Mouse (Mus musculus) urinary bladder, postnatal 4 days (tissue): ENCODE measurements around the gene Tmem176a.
"Not testable (repeated sequence)": the region's sequence is repeated elsewhere in the genome, so short reads cannot be mapped to it uniquely, and the experiment has no call there.

ENCODE experiments used
- DNase-seq, 2 experiments: peaks; one replicate each; pipeline ENCODE4 v3.0.0; 2021 to 2022; ENCODE audit warnings: low spot score in 2 of 2

Gene Tmem176a

DNA sequence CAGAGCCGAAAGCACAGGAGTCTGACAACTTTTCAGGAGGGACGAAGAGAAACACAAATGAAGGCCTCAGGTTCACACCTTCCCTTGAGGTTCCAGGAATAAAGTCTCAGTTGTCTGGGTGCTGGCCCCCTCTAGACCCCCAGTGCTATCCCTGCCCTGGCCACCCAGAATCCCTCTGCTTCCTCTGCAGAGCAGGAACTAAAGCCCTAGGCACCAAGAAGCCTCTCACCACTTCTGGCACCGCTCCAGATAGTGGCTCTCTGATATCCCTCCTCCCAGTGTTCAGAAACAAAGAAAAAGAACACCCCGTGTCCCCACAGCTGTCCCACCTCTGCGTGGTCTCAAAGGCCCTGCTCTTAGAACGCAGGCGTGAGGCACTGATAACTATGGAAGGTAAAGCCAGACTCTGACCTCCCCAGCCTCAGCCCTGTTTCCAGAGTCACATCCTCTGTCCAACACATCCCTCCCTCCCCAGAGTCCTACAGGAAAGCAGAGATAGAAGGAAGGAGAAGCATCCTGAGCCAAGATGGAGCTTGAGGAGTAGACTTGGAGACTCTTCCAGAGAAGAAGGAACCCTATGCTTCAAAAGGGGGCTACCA, at the start of gene Tmem176a:
Gene Tmem176a, plus strand, starts transcription at position 549 of the 599 bp plus-strand sequence.
- peak in 1 of 2 experiments; percentile 42 for DNase-seq

DNA sequence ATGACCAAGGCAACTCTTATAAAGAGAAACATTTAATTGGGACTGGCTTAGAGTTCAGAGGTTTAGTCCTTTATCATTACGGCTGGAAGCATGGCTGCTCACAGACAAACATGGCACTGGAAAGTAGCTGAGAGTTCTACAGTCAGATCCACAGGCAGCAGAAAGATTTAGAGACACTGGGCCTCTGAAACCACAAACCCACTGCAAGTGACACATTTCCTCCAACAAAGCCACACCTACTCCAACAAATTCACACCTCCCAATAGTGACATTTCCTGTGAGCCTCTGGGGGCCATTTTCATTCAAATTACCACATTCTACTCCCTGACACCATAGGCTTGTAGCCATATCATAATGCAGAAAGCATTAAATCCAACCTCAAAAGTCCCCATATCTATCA, 38.8 kb upstream of the Tmem176a start:
- DNase-seq: no peak

DNA sequence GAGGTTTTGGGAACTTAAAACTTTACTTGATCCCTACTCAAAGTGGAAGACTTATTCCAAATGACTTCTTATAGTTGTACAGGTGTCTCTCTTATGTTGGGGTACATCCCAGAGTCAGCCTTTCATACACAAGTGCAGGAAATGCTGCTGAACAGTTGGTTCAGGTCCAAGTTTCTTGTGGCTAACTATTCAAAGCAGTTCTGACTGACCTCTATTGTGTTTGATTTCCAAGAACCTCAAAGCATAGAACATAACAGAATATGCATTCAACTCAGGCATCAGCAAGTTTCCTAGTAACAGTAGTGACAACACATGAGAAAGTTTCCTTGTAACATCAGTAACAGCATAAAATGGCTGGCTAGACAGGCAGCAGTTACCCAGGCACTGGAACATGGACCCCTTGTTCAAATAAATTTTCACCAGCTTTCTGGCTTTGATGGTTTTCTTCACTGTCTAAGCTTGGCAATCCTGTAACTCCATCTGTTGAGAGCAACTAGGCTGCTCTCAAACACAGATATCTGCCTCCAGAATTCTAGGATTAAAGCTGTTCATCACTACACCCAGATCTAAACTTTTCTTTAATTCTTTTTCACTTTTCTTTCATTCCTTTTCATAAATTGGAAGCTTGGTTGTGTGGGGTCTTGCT, 37.2 kb upstream of the Tmem176a start:
- DNase-seq: no peak

DNA sequence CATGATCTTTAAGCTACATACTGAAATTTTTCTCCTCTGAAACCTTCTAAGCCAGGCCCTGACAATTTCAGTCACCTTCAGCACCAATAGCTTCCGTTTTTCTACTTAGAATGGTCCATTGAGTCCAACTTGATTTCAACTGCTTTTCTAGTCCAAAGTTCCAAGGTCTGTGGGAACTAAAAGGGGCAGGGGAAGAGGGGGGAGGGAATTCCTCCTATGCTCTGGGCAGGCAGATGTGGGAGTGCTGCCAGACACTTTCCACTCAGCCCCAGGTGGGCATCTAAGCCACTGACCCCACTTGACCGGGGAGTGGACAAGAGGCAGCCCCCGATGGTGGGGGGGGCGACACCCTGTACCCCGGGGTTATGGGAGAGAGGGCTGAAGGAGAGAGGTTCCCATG, 36.4 kb upstream of the Tmem176a start:
- peak in 1 of 2 experiments; percentile 19 for DNase-seq

DNA sequence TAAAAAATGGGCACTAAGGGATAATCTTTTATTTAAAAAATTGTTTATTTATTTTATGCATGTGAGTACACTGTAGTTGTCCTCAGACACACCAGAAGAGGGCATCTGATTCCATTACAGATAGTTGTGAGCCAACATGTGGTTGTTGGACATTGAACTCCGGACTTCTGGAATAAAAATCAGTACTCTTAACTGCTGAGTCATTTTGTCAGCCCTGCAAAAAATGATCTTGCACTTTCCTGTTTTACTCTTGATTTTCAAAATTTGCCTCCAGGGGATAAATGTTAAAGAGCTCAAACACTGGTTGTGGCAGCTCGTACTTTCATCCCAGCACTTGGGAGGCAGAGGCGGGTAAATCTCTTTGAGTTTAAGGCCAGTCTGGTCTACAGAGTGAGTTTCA, 34.0 kb upstream of the Tmem176a start:
- no peak for DNase-seq

DNA sequence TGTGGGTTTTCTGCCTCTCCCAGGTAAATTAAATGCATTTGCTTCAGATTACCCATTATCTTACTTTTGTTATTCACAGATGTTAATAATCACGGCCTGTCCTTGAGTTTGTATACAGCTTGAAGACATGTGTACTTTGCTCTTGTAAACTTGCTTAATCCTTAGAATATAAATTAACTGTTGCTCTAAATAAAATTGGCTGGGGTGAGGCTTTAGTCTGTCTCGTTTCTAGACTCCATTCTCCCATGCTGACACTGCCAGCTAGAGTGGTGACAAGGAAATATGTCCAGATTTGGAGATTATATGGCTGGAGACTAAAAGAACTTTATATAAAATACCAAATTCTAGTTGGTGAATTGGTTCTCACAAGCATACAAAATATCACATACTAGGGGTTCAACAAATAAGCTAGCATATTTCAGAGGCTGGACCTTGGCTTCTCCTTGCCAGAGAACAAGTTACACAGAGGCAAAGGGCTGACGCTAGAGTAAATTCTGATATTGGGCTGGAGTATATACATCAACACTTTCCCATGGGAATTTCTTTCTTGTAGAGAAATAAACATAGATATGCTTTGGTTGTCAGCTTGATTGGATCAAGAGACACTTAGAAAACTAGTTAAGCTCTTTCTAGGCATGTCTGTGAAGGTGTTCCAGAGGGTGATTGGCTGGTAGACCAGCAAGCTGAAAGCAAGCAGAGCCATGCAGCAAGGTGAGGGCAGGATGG, 31.1 kb upstream of the Tmem176a start:
- no peak for DNase-seq

DNA sequence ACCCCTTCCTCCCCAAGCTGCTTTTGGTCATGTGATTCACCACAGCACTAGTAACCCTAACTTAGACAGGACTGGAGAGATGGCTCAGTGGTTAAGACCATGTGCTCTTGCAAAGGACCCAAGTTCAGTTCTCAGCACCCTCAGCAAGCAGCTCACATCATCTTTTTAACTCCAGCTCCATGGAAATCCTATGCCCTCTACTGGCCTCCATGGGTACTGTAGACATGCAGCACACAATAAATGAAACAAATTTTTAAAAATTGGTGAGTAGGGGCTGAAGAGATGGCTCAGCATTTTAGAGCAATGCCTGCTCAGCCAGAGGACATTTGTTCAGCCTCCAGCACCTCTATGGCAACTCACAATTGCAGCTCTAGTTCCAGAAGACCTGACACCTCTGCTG, 25.7 kb upstream of the Tmem176a start:
- peak in 1 of 2 experiments; percentile 44 for DNase-seq

DNA sequence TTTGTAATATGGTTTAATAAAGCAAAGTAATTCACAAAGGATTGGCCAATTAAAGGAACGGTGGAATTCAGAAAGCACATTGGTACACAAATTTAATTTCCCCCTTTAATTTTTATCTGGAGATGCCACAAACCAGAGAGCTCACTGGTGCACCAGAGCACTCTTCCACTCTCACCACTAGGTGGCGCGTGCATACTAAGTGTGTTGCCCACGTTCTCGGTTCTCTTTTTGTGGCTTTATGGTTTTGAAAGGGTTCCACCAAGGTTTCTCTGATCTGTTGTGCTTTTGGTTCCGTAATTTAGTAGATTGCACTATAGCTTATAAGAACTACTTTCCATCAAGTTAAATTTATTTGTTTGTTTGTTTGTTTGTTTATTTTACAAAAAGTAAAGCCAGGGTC, 22.9 kb upstream of the Tmem176a start:
- DNase-seq: peak; percentile 43 to 76

DNA sequence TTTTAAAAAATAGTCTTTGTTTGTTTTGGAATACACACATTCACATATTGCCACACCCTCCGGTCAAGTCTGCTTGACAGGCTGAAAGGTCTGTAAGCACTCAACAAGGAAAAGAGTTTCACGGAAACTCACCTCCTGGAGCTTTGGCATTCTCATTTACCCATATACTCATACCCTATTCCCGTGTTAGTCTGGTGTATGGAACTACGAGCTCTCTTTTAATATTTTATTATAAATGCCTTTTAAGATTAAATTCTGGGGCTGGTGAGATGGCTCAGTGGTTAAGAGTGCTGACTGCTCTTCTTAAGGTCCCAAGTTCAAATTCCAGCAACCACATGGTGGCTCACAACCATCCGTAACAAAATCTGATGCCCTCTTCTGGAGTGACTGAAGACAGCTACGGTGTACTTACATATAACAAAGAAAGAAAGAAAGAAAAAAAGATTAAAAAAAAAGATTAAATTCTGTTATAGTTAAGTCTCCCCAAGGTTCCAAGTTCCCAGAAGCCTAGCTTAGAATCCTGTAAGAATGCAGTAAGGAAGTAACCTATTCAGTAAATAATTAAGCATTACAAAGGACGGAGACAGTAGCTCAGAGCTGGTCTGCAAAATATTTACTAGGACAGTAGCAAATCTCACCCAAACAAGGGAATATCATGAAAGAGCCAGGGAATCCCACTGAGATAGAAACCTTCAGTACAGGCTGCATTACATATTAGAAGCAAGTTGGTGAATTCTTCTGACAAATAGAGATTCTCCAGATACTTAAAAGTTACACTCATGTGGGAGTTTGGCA, 18.5 kb upstream of the Tmem176a start:
- DNase-seq: not testable (repeated sequence)

DNA sequence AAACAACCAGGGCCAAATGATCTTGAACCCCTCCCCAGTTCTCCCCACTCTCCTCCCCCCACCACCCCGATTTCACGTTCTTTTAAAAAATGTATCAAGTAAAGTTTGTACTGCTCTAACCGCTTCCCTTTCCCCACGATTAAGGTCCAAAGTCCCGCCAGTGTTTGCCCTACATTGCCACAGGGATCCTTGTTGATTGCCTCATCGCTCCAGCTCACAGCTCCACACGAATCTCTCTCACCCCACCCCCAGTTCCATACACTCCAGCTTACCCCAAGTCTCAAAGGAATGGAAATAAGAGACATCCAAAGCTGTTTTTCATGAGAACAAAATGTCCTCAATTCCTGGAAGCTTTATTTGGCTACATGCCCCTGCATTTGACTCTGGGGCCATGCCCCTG, 15.7 kb upstream of the Tmem176a start:
- peak in 1 of 2 experiments; percentile 28 for DNase-seq

DNA sequence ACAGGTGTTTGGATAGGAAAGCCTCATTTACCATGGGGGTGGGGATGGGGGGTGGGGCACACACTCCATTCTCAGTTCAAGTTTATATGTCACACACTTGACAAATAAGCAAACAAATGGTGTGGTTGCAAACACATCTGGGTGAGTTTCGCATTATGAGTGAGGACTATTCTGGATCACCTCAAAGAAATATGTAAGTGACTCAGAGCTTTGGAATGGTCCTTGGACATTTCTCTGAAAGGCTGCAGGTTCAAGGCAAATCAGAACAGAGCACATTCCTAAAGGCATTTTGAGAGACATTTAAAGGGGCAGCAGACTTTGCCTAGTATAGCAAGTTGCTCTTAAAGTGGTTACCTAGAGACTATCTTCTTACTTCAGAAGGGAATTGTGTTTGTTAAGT, 11.7 kb upstream of the Tmem176a start:
- DNase-seq: peak in 1 of 2 experiments; percentile 32

DNA sequence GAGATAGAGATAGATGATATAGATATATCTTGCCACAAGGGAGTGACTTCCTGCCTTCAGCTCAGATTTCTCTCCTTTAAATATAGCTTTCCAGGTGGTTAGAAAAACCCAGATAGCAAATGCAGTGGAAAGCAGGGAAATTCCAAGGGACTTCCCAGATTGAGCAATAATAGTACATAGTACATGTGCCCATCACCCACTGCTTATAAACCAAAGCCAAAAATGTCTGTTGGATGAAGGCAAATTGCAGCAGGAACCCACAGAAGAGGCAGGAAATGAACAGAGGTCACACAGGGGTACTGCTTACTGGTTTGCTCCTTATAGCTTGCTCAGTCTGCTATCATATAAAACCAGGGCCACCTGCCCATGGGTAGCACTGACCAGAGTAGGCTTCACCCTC, 11.1 kb upstream of the Tmem176a start:
- DNase-seq: no peak

DNA sequence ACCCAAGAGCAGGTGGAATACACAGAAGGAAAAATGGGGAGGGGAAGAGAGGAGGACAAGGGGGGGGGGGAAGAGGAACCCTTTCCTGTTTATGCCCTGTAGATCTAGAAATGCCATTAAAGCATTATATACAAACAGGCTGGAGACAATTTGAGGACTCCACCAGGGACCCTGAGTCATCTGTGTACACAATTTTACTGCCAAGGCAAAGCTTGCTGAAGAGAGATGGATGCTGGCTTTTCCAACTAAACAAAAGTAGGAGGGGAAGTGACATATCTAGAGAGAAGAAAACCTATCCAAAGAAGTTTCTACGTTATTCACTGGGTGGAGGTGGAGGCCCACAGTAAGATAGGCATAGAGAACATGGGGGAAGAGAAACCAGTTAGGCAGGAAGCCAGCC, 10.5 kb upstream of the Tmem176a start:
- DNase-seq: peak in 1 of 2 experiments; percentile 19

DNA sequence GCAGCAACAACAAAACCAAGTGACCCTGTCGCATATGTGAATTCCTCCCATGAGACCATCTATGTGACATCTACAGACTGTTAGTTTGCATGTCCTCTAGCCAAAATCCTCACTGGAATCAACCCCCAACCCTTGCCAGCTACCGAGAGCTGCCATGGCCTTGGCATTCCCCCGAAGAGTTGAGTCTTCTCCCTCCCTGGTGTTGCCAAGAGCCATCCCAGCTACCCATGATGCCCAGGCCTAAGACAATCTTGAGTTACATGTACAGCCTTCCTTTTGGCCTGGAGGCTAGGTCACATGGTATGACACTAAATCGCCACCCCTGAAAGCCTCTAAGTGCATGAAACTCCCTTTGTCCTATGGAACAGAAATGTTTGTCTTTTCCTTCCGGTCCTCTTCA, 9.6 kb upstream of the Tmem176a start:
- peak in 1 of 2 experiments; percentile 35 for DNase-seq

DNA sequence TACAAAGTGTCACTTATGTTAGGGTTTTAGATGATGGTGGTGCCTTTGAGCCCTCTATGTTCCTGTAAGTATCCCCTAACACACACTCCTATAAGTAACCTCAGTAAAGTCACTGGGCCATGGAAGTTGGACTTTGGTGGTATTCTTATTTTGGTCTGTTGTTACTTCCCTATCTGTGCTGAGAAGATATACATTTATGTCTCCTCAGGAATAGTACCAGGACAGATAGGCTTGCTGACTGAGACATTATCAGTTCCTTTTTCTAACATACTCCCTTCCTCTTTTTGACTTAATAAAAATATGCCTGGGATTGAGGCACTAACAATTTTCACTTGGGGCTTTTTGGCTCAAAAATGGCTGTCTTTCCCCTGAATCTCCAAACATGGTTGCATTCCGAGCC, 8.3 kb upstream of the Tmem176a start:
- no peak for DNase-seq

DNA sequence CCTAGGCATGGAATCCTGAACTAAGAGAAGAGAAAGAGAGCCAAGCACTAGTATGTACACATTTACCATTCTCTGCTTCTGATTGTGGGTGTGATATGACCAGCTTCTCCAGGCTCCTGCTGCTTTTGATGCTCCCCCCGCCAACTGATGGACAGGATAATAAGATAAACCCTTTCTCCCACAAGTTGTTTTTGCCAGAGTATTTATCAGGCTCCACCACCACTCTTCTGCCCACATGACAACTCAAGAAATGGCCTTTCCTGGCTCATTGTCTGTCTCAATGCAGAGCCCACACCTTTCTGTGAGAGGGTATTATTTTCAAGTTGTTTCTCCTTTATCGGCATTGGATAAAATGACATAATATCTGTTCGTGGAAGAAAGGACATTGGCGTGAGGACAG, 7.2 kb upstream of the Tmem176a start:
- DNase-seq: peak; percentile 10 to 12

DNA sequence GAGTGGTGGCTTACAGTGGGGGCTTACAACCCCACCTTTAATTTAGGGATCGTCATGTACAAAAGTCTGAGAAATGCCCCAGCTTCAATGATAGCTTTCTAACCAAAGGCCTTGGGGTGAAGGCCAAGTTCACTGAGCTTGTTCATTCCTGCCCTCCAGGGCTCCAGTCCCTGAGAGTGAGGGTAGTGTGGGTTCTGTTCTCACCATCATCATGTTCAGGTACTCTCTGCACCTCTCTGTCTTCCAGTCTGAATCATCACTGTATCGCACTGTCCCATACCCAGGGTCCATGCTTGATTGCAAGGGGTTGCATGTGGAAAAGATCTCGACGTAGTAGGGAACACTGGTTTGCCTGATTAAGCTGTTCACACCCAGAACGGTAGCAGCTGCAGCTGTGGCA, 5.5 kb upstream of the Tmem176a start:
- peak in 1 of 2 experiments; percentile 54 for DNase-seq

DNA sequence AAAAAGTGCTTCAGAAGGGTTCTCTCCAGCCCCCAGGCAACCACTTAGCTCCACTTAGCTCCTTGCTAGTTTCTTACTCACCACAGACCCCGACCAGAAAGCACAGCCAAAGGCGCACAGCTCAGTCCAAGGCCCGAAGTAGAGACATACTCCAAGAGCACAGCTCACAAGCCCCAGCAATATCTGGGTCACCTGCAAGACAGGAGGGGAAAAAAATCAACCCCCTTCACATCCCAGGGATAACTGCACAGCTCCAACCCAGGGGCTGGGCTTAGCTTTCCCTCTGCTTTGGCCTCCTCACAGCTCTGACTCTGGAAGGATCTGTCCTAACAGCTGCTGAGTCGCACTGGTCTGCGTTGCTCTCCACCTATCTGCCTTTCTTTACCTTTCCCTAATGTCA, 4.6 kb upstream of the Tmem176a start:
- peak in 1 of 2 experiments; percentile 44 for DNase-seq

DNA sequence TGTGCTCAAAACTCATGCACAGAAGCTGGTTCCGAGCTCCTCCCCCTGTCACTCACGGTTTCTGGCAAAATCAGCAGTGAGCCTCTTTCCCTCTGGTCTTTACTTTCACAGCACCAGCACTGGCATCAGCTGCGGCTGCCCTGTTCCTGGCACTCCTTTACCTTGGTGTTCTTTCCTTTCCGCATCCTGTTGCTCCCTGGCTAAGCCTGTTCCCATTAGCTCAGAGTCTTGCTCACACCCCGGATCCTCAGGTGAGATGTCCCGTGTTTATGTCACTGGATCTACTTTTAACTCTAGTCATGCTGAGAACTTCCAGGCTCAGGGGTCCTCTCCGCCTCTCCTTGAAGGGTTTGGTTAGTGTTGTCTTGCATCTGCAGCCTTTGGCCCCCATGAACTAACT, 3.2 kb upstream of the Tmem176a start:
- DNase-seq: peak in 1 of 2 experiments; percentile 55

DNA sequence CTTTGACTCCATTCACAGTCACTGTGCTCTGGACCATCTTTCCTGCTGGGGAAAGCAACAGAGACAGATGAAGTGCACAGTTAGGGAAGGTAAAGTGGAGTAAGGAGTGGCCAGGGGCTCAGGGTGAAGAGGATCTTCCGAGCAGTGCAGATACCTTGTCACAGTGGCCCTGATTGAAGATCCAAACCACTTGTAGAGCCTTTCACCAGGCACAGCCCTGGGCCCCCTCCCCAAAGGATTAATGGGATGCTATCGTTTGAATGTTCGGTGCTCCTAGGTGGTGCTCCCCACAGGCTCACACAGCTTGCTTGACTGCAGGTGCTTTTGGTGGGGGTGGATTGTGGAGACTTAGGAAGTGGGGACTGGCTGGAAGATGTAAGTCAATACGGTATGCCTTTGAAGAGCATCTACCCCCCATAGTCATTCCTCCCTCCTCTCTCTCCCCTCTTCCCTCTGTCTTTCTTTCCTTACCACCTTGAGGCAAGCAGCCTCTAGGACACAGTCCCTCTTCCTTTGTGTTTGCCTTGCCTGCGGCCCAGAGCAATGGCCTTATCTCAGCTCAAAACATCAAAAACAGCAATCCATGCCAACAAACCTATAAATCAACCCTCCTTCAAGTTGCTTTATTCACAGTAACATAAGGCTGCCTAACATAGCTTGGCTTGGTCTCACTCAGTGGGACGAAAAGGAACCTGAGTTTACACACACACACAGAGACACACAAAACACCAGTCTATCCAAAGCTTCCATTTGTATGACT, 2.2 kb upstream of the Tmem176a start:
- DNase-seq: peak in 1 of 2 experiments; percentile 39

DNA sequence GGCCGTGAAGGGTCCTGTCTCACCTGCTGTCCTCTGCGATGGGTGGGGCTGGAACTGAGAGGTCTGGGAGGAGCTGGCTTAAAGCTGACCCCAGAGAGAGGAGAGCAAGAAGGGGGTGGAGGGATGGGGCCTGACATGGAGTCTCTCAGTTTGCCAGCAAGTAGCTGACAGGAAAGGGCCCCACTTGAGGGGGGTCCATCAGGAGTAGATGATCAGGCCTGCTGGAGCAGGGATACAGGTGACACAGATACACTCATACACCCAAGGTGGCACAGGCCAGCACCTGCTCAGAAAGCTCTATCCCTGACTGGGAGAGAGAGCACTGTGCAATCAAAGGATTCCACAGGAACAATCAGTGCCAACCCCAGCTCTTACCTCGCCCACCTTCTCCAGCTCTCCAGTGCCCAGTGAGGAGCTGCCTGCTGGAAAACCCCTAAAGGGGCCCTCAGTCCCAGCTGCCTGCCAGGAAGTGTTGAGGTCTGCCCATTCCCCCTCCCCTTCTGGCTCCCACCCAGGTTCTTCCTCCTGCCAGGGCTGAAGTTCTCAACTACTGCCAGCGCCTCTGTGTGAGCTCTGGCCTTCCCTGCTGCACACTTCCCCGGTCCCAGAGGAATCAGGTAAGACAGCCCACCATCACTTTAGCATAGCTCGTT, 380 bp downstream of the Tmem176a start, which contains the start of gene Tmem176b:
Gene Tmem176b, minus strand, starts transcription at position 524 of the 653 bp plus-strand sequence.
- peak; percentile 94 to 95 for DNase-seq
